Mouse (Mus musculus): ENCODE data around the gene Lfng. TPM values are rescaled to one million over a fixed set of nuclear protein-coding genes. Genes with fewer than 3 reads are reported as not detected.

Lfng gene
- total and polyA plus RNA-seq, 2 experiments from 2014 or later = 20.1 to 56.6 TPM

DNA sequence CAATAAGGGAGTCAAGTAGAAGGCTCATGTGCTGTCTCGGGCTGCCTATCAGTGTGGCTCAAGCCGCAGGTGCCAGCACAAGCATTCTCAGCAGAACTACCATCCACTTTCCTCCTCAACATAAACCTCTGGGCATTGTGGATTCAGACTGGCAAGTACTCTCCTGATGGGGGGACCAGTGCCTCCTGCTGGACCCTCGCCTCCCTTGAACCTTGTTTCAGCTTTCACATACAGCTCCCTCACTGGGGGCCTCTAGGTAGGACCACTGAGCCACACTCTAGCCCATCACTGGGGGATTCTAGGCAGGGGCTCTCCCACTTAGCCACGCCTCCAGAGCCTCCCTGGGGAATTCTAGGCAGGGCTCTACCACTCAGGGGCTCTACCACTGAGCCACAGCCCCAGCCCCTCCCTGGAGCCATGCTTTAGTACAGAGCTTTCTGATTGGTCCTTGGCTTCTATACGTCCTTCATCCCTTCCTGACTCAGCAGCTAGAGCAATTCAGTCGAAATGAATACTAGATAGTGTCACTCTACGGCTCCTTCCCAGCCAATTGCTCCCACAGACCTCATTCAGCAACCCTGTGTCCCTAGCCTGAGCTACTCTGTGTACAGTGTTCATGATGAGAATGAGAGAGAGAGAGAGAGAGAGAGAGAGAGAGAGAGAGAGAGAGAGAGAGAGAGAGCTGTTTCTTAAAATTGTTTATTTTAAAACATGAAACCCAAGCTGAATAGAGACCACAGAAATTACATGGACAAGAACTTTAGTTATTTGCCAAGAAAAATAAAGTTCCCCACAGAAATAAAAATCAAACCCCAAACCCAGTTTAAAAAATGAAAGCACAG, 13.0 kb downstream of the Lfng start:
- peak; percentile 43 for TF ChIP-seq CTCF (IDR thresholded peaks at IDR 0.05)
- H3K4me3 ChIP-seq (ENCODE audit: low read depth, low read length) = no peak overlapping the region
- no peaks in the 10 kb centered on the region for H3K27me3 ChIP-seq (ENCODE audit: insufficient read depth, low read length)
- no peaks in the 10 kb centered on the region for H3K9me3 ChIP-seq (ENCODE audit: low read length)
- 0 out of 2 replicates have a peak, but pooled peaks have one; percentile 6 for ATAC-seq (ENCODE audit: low FRiP score)
- H3K4me1 ChIP-seq (ENCODE audit: insufficient read depth, low read length) = 0 out of 2 replicates have a peak, but pooled peaks cover 3% of the 10 kb centered on the region
- H3K9ac ChIP-seq (replicated peaks; ENCODE audit: low read length, poor library complexity, severe bottlenecking) = no peak overlapping the region
- peak; percentile 47 for DNase-seq (ENCODE audit: low spot score)
- 52% methylated on average over 7 of the region's 7 CpGs for WGBS
- no peak overlapping the region for H3K4me2 ChIP-seq (ENCODE audit: low read depth, low read length, poor library complexity, severe bottlenecking)
- peaks cover 32% of the 10 kb centered on the region for H3K36me3 ChIP-seq (ENCODE audit: insufficient read depth, low read length)
- peak overlapping the region; percentile 32; the same call in 1 of the 2 replicates for H3K27ac ChIP-seq (ENCODE audit: low read depth, low read length)

DNA sequence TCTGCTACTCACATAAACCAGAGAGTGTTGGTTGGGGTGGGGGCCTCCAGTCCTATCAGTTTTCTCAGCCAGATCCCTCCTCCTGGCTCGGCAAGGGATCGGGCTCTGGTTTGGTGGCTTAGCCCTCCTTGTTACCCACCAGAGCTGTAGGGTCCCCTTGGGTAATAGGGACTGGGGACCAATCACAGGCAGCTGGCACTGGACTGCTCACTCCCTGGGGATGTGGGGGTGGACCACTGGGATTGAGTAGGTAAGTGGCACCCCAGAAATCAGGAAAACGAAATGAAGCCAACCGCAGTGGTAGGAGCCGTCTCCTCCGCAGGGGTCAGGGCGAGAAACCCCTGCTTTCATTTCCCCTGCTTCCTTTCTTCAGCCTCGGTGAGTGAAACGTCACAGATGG, 14.0 kb downstream of the Lfng start:
- WGBS = 65% methylated on average over 9 of the region's 9 CpGs
- Histone ChIP-seq H3K4me2 (ENCODE audit: low read depth, low read length, poor library complexity, severe bottlenecking) (no peak overlapping the region), H3K9me3 (ENCODE audit: low read length) (no peaks in the 10 kb centered on the region), H3K4me1 (ENCODE audit: insufficient read depth, low read length) (no peaks in the 10 kb centered on the region), H3K27me3 (ENCODE audit: insufficient read depth, low read length) (no peaks in the 10 kb centered on the region), H3K36me3 (ENCODE audit: insufficient read depth, low read length) (peaks cover 37% of the 10 kb centered on the region), H3K9ac (replicated peaks; ENCODE audit: low read length, poor library complexity, severe bottlenecking) (no peak overlapping the region), H3K4me3 (ENCODE audit: low read depth, low read length) (no peak overlapping the region), H3K27ac (ENCODE audit: low read depth, low read length) (peak overlapping the region; percentile 32; the same call in 1 of the 2 replicates)
- ATAC-seq (ENCODE audit: low FRiP score) (no peak), DNase-seq (ENCODE audit: low spot score) (no peak)
- TF ChIP-seq CTCF (IDR thresholded peaks at IDR 0.05) = no peak

DNA sequence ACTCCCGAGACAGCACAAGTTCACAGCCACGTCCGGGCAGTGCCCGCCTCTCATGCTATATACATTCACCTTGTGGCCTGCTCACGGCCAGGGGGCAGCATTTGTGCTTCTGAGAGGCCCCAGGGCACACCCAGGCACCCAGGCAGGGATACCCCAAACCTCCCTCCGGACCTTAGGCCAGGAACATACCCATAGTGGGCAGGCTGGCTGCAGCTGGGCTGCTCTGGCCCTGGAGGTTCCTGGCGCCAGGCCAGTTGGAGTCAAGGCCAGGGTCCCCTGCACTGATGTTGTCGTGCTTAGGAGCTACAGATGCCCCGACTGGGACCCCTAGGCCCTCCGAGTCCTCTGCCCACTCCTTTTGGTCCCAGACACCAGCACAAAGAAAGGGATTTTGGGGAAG, 14.4 kb downstream of the Lfng start:
- no peak for ATAC-seq (ENCODE audit: low FRiP score)
- no peak for DNase-seq (ENCODE audit: low spot score)

DNA sequence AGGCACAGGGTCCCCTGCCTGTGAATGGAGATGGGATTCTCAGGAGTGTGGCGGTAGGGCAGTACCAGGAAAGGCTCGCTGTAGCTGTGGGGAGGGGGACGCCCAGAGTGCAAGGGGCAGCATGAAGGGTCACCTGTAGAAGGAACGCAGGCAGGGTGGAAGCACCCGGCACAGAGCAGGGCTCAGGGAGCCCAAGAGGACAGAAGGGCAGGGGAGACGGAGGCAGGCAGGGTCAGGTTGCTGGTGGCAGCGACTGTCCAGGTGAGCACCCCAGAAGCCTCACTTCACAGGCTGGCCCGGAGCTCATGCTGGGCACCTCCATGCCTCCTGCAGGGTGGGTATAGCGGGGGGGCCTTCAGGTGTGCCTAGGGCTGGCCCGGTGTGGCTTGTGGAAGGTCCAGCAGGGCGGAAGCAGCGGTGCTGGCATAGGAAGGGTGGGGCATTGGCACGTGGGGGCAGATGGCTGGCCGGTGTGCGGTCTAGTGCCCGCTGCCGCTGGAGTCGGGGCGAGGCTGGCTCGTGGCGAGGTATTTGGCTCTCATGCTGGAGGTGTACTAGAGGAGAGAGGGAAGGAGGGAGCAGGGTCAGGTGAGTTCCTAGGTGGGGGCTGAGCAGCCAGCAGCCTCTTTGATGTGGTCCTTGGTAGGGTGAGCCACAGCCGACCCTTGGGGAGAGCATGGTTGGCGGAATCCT, 16.0 kb downstream of the Lfng start:
- H3K9ac ChIP-seq (replicated peaks; ENCODE audit: low read length, poor library complexity, severe bottlenecking) = no peak overlapping the region
- no peak overlapping the region for H3K4me3 ChIP-seq (ENCODE audit: low read depth, low read length)
- H3K27me3 ChIP-seq (ENCODE audit: insufficient read depth, low read length) = no peaks in the 10 kb centered on the region
- no peak overlapping the region for H3K4me2 ChIP-seq (ENCODE audit: low read depth, low read length, poor library complexity, severe bottlenecking)
- 94% methylated on average over 23 of the region's 23 CpGs for WGBS
- DNase-seq (ENCODE audit: low spot score) = no peak
- ATAC-seq (ENCODE audit: low FRiP score) = no peak
- no peak for TF ChIP-seq CTCF (IDR thresholded peaks at IDR 0.05)
- no peak overlapping the region for H3K27ac ChIP-seq (ENCODE audit: low read depth, low read length)
- H3K36me3 ChIP-seq (ENCODE audit: insufficient read depth, low read length) = peaks cover 55% of the 10 kb centered on the region
- H3K4me1 ChIP-seq (ENCODE audit: insufficient read depth, low read length) = no peaks in the 10 kb centered on the region
- no peaks in the 10 kb centered on the region for H3K9me3 ChIP-seq (ENCODE audit: low read length)

More for the DNA sequence above, 14.4 kb downstream of the Lfng start:
- Histone ChIP-seq H3K36me3 (ENCODE audit: insufficient read depth, low read length) (peaks cover 41% of the 10 kb centered on the region), H3K27me3 (ENCODE audit: insufficient read depth, low read length) (no peaks in the 10 kb centered on the region), H3K9ac (replicated peaks; ENCODE audit: low read length, poor library complexity, severe bottlenecking) (no peak overlapping the region), H3K4me2 (ENCODE audit: low read depth, low read length, poor library complexity, severe bottlenecking) (no peak overlapping the region), H3K9me3 (ENCODE audit: low read length) (no peaks in the 10 kb centered on the region), H3K4me3 (ENCODE audit: low read depth, low read length) (no peak overlapping the region), H3K27ac (ENCODE audit: low read depth, low read length) (peak overlapping the region; percentile 32; the same call in 1 of the 2 replicates), H3K4me1 (ENCODE audit: insufficient read depth, low read length) (no peaks in the 10 kb centered on the region)
- WGBS = 64% methylated on average over 10 of the region's 10 CpGs
- no peak for TF ChIP-seq CTCF (IDR thresholded peaks at IDR 0.05)

DNA sequence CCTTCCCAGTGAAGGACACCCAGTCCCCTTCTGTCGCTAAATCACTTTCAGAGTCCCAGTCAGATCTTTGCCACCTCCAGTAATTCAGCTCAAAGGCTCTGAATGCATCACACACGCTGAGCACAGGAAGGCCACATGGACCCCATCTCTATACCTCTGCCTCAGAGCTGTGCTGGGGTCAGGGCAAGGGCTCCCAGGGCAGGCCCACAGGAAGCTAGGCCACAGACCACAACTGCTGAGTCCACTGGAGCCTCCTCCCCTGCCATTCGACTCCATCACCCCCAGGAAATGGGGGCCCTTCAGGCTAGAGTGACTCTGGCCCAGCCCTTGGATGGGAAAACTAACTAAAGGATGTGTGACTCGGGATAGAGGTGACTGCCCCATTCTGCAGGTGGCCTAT, 16.7 kb downstream of the Lfng start:
- Histone ChIP-seq H3K9ac (replicated peaks; ENCODE audit: low read length, poor library complexity, severe bottlenecking) (no peak overlapping the region), H3K9me3 (ENCODE audit: low read length) (no peaks in the 10 kb centered on the region), H3K4me1 (ENCODE audit: insufficient read depth, low read length) (no peaks in the 10 kb centered on the region), H3K4me2 (ENCODE audit: low read depth, low read length, poor library complexity, severe bottlenecking) (no peak overlapping the region), H3K4me3 (ENCODE audit: low read depth, low read length) (no peak overlapping the region), H3K27ac (ENCODE audit: low read depth, low read length) (no peak overlapping the region), H3K36me3 (ENCODE audit: insufficient read depth, low read length) (peaks cover 62% of the 10 kb centered on the region), H3K27me3 (ENCODE audit: insufficient read depth, low read length) (no peaks in the 10 kb centered on the region)
- DNase-seq (ENCODE audit: low spot score) = no peak
- ATAC-seq (ENCODE audit: low FRiP score) = no peak
- TF ChIP-seq CTCF (IDR thresholded peaks at IDR 0.05) = no peak
- 85% methylated on average over 4 of the region's 4 CpGs for WGBS

DNA sequence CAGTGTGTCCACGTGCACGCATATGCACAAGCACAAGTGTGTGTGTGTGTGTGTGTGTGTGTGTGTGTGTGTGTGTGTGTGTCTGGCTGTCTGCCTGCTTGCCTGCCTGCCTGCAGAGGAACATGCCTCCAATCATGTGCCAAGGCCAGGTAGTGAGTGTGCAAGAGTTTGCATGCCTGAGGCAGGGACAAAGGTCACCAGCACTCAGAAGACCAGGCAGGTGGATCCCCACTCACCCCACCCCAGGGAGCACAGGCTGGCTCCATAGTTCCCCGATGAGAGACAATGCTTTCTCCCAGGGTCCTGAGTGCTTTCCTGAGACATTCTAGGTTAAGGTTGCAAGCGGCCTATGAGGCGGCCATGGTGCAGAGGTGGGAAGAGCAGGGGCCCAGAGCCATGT, 17.1 kb downstream of the Lfng start:
- 92% methylated on average over 5 of the region's 5 CpGs for WGBS
- no peak overlapping the region for H3K4me2 ChIP-seq (ENCODE audit: low read depth, low read length, poor library complexity, severe bottlenecking)
- H3K9ac ChIP-seq (replicated peaks; ENCODE audit: low read length, poor library complexity, severe bottlenecking) = no peak overlapping the region
- ATAC-seq (ENCODE audit: low FRiP score) = no peak
- H3K27ac ChIP-seq (ENCODE audit: low read depth, low read length) = no peak overlapping the region
- no peaks in the 10 kb centered on the region for H3K4me1 ChIP-seq (ENCODE audit: insufficient read depth, low read length)
- H3K36me3 ChIP-seq (ENCODE audit: insufficient read depth, low read length) = peaks cover 66% of the 10 kb centered on the region
- H3K27me3 ChIP-seq (ENCODE audit: insufficient read depth, low read length) = no peaks in the 10 kb centered on the region
- TF ChIP-seq CTCF (IDR thresholded peaks at IDR 0.05) = no peak
- DNase-seq (ENCODE audit: low spot score) = no peak
- H3K4me3 ChIP-seq (ENCODE audit: low read depth, low read length) = no peak overlapping the region
- no peaks in the 10 kb centered on the region for H3K9me3 ChIP-seq (ENCODE audit: low read length)

All from midbrain, postnatal 0 days (tissue).